Mouse (Mus musculus) C2C12 (cell line): ENCODE data around the gene Hist1h4c. TPM values are rescaled to one million over a fixed set of nuclear protein-coding genes. Genes with fewer than 3 reads are reported as not detected.
A peak's percentile ranks its signal among the peaks of the same experiment; 100 is the strongest.
"Not testable (repeated sequence)": the region's sequence is repeated elsewhere in the genome, so short reads cannot be mapped to it uniquely, and the experiment has no call there.

Experiments used
- H3K27me3 ChIP-seq: one replicate; pipeline ENCODE4 v1.6.1; 2011; ENCODE audit not compliant: control insufficient read depth, insufficient read depth, insufficient read length
- H3K36me3 ChIP-seq: one replicate; pipeline ENCODE4 v1.6.1; 2011; ENCODE audit not compliant: control insufficient read depth, insufficient read depth
- H3K4me3 ChIP-seq: one replicate; pipeline ENCODE4 v1.5.1; 2011; ENCODE audit warnings: mild to moderate bottlenecking, control low read depth; ENCODE audit not compliant: poor library complexity, insufficient read depth, severe bottlenecking
- H3K79me2 ChIP-seq: one replicate; pipeline ENCODE4 v1.6.1; 2011; ENCODE audit not compliant: control insufficient read depth, insufficient read depth
- H3K79me3 ChIP-seq: one replicate; pipeline ENCODE4 v1.6.1; 2011; ENCODE audit warnings: low read depth, control low read depth
- H3ac ChIP-seq: one replicate; pipeline ENCODE3; 2011; ENCODE audit warnings: low read depth; ENCODE audit not compliant: control insufficient read depth, insufficient read length
- CEBPB ChIP-seq: IDR thresholded peaks from one replicate; pipeline ENCODE4 v1.6.1; 2011; ENCODE audit warnings: low read depth, mild to moderate bottlenecking, control low read depth, moderate library complexity
- CTCF ChIP-seq: IDR thresholded peaks from one replicate; pipeline ENCODE4 v1.5.1; 2011; ENCODE audit not compliant: control insufficient read depth, insufficient read depth, insufficient read length
- FOSL1 ChIP-seq: IDR thresholded peaks from one replicate; pipeline ENCODE4 v1.8.0; 2011; ENCODE audit warnings: mild to moderate bottlenecking, low read length; ENCODE audit not compliant: poor library complexity, insufficient read depth, severe bottlenecking
- MAX ChIP-seq: IDR thresholded peaks from one replicate; pipeline ENCODE4 v1.6.1; 2011; ENCODE audit warnings: mild to moderate bottlenecking, control low read depth
- MYOD1 ChIP-seq: IDR thresholded peaks from one replicate; pipeline ENCODE4 v1.6.1; 2011; ENCODE audit warnings: low read depth; ENCODE audit not compliant: control insufficient read depth, insufficient read length
- MYOG ChIP-seq: IDR thresholded peaks from one replicate; pipeline ENCODE4 v1.6.1; 2011; ENCODE audit not compliant: control insufficient read depth, insufficient read length; ENCODE audit errors: extremely low read depth
- USF1 ChIP-seq: IDR thresholded peaks from one replicate; pipeline ENCODE4 v1.6.1; 2011; ENCODE audit warnings: low read depth, mild to moderate bottlenecking, control low read depth, moderate library complexity
- long read RNA-seq, 2 experiments: library from polyadenylated mRNA; unstranded; transcript quantifications; one replicate each; pipeline ENCODE4 v2.0.0; 2019 to 2020
- polyA plus RNA-seq: library from polyadenylated mRNA; unstranded; fragments of >200 nt; fragmentation: generic; extraction: Trizol; gene quantifications from one replicate; pipeline ENCODE4 v1.2.1, GENCODE M21; 2012; ENCODE audit warnings: missing spikeins

Hist1h4c gene
- 0.62 TPM for polyA plus RNA-seq
- long read RNA-seq, experiment 1, result 0 reads
- long read RNA-seq, experiment 2, result 0 reads

GRCm38 (mm10) chr13:23698300-23698693 is at the start of gene Hist1h4c:
Gene Hist1h4c (minus strand): TSS chr13:23698454.
- no peak within 1 kb of the TSS for H3ac ChIP-seq
- H3K36me3 ChIP-seq, result no peaks in the 10 kb centered on the region
- H3K4me3 ChIP-seq, result peak within 1 kb of the TSS; percentile 21
- no peaks in the 10 kb centered on the region for H3K79me2 ChIP-seq
- TF ChIP-seq FOSL1 (no peak), MYOD1 (no peak), CEBPB (peak; percentile 22), USF1 (no peak), CTCF (no peak), MYOG (no peak)
- no peaks in the 10 kb centered on the region for H3K79me3 ChIP-seq
- H3K27me3 ChIP-seq, result no peaks in the 10 kb centered on the region

GRCm38 (mm10) chr13:23747892-23748288 is 49.6 kb upstream of the Hist1h4c start:
- H3K4me3 ChIP-seq, result no peak overlapping the region
- H3K27me3 ChIP-seq, result no peaks in the 10 kb centered on the region
- no peak overlapping the region for H3ac ChIP-seq
- no peaks in the 10 kb centered on the region for H3K79me2 ChIP-seq
- H3K79me3 ChIP-seq, result no peaks in the 10 kb centered on the region
- TF ChIP-seq CTCF (no peak), MYOG (no peak), MYOD1 (no peak), USF1 (no peak), MAX (no peak), FOSL1 (no peak), CEBPB (no peak)
- no peaks in the 10 kb centered on the region for H3K36me3 ChIP-seq

DNA sequence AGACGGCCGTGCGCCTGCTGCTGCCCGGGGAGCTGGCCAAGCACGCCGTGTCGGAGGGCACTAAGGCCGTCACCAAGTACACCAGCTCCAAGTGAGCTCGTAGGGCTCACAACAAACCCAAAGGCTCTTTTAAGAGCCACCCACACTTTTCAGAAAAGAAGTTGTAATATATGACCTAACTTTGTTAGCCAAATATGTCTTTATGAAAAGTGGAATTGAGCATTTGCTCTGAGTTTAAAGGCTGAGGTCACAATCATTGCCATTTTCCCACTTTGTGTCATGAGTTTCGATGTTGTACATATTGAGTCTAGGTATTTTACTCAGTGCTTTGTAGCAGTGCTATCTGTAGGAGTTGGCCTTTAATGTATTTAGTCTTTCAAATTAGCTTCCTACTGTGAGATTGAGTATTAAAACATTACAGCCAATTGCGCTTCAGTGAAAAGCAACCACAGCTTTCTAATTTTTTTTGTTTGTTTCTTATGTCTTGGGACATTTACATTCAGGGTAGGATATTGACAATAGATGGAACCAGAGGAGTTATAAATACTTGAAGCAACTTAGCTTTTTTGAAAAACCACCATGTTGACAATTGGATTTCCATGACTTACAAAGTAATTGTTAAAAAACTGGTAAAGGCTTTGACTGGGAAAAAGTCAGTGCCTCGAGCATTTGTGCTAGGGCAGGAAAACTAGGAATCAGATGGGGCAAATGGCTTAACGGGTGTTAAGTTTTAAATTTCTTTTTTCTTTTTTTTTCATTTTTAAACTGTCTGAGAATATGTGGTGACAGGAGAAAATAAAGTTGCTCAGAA is 49.0 kb upstream of the Hist1h4c start:
- Histone ChIP-seq H3K79me3 (no peaks in the 10 kb centered on the region), H3K36me3 (no peaks in the 10 kb centered on the region), H3K4me3 (no peak overlapping the region), H3K27me3 (no peaks in the 10 kb centered on the region), H3ac (no peak overlapping the region), H3K79me2 (no peaks in the 10 kb centered on the region)
- TF ChIP-seq USF1 (no peak), MYOG (no peak), MYOD1 (no peak), CTCF (no peak), FOSL1 (no peak), CEBPB (no peak), MAX (no peak)

GRCm38 (mm10) chr13:23746201-23747080 is 48.2 kb upstream of the Hist1h4c start, which contains the start of gene Hist1h2bb:
Gene Hist1h2bb (plus strand): TSS chr13:23746734.
- not testable (repeated sequence) for H3K27me3 ChIP-seq, H3K36me3 ChIP-seq, H3K79me2 ChIP-seq, H3K79me3 ChIP-seq
- H3ac ChIP-seq, result peak within 1 kb of the TSS; percentile 76
- H3K4me3 ChIP-seq, result peak within 1 kb of the TSS; percentile 12

DNA sequence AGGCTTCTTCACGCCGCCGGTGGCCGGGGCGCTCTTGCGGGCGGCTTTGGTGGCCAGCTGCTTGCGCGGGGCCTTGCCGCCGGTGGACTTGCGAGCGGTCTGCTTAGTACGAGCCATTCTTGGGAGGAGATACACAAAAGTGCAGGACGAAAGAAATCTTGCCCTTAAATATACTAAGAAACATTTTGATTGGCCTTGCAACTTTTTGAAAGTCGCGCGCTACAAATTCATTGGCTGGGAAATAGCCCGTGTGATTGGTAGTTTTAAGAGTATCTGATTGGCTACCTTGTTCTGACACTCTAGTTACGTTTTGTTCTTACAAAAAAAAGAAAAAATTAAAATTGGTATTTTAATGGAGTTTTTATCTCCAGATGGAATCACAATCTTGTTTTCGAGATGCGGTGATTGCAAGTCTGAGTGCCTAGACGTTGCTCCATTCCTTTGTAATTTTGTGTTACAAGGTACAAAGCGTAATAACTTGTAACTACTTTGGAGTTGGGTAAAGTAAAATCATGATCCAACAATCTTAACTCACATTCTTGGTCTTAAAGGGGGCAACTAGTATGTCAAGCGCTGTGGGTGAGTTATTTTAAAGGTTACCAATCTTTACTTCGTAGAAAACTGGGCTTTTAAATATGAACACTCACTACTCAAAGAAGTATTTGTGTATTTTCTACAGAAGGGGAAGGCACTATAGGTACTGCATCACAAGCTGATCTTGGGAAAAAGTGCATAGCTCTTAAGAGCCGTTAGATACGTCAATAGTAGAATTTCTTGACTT is 47.3 kb upstream of the Hist1h4c start, which contains the start of gene Hist1h3c:
Hist1h3c (minus strand) TSS at position 222 of the 781 bp plus-strand sequence.
- H3K36me3 ChIP-seq, result no peaks in the 10 kb centered on the region
- peaks cover 1% of the 10 kb centered on the region for H3K79me3 ChIP-seq
- H3K27me3 ChIP-seq, result no peaks in the 10 kb centered on the region
- TF ChIP-seq CTCF (no peak), MYOD1 (no peak), USF1 (peak; percentile 50)
- H3K4me3 ChIP-seq, result peak within 1 kb of the TSS; percentile 23
- no peaks in the 10 kb centered on the region for H3K79me2 ChIP-seq
- peak within 1 kb of the TSS; percentile 76 for H3ac ChIP-seq
